Comparison of ENCODE assay signal across 6 mouse cellular contexts in genomic region chr2:167605817-167606744, GRCm38 (mm10). TPM values are rescaled to one million over a fixed set of nuclear protein-coding genes. Genes with fewer than 3 reads are reported as not detected.
"Had no signal": no experiment of that assay in that cellular context is flagged by ENCODE, and none has a peak within 500 bp of the region (broad histone marks: within the 10 kb centered on the region; RNA-seq: fewer than 3 reads in every experiment).

No protein-coding gene starts in this region.

- H3K27ac ChIP-seq: limb, embryonic 13.5 days; midbrain, embryonic 10.5 days; midbrain, embryonic 15.5 days; neural tube, embryonic 13.5 days had no signal

- H3K4me1 ChIP-seq: midbrain, embryonic 15.5 days; neural tube, embryonic 13.5 days had no signal

- H3K27me3 ChIP-seq: limb, embryonic 13.5 days; midbrain, embryonic 15.5 days had no signal

- H3K9ac ChIP-seq: limb, embryonic 13.5 days; midbrain, embryonic 15.5 days; neural tube, embryonic 13.5 days had no signal

- H3K4me2 ChIP-seq: limb, embryonic 13.5 days; midbrain, embryonic 15.5 days; neural tube, embryonic 13.5 days had no signal

- H3K4me3 ChIP-seq: limb, embryonic 13.5 days; midbrain, embryonic 10.5 days; midbrain, embryonic 15.5 days; neural tube, embryonic 13.5 days had no signal

- H3K9me3 ChIP-seq: limb, embryonic 13.5 days; midbrain, embryonic 10.5 days; midbrain, embryonic 15.5 days; neural tube, embryonic 13.5 days had no signal

RNA-seq across cellular contexts. Expression of gene Gm20431, which starts 55.2 kb away (rescaled TPM):
- total RNA-seq: megakaryocyte progenitor cell, adult 5-6 weeks; monocyte, adult 5-6 weeks had no signal
